Mouse (Mus musculus): ENCODE results near the gene Eps8l1. TPM values are rescaled to one million over a fixed set of nuclear protein-coding genes. Genes with fewer than 3 reads are reported as not detected.
"Not testable (repeated sequence)": the region's sequence is repeated elsewhere in the genome, so short reads cannot be mapped to it uniquely, and the experiment has no call there.

Gene Eps8l1
- 7.3 and 16.5 TPM in 2 replicates for polyA plus RNA-seq (2011; ENCODE audit: insufficient read depth, insufficient read length, low replicate concordance, missing spikeins)

DNA sequence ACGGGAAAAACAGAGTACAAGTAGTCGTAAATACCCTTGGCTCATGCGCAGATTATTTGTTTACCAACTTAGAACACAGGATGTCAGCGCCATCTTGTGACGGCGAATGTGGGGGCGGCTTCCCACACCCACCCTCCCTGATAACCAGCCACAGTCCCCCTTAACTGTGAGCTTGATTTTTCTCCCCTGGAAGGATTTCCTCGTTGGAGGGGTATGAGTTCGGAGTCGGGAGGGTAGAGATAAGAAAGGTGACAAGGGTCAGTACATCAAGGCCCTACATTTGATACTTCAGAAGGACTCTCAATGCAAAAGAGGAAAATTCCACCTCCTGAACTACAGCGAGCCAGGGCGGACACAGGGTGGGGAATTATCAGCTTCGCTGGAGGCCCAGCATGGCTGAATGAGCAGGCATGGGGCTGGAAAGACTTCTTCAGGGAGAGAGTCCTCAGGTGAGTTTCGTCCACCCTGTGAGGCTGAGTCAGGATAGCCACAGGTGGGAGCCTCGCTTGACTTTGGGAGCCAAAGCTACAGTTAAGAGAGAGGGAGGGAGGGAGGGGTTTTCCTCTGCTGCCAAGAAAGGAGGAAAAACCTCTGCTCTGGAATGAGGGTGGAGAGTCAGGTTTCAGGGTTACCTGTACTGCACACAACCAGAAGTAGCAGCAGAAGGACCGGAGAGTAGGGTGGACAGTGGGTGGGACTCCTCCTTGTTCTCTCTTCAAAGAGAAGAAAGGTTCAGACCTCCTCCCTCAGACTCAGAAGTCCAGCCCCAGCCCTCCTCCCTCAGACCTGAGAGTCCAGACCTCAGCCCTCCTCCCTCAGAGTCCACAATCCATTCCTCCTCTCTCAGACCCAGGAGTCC, at the start of gene Eps8l1:
Eps8l1 (plus strand) TSS at position 99 of the 859 bp plus-strand sequence.
- WGBS: 53% methylated on average over 14 of the region's 16 CpGs

DNA sequence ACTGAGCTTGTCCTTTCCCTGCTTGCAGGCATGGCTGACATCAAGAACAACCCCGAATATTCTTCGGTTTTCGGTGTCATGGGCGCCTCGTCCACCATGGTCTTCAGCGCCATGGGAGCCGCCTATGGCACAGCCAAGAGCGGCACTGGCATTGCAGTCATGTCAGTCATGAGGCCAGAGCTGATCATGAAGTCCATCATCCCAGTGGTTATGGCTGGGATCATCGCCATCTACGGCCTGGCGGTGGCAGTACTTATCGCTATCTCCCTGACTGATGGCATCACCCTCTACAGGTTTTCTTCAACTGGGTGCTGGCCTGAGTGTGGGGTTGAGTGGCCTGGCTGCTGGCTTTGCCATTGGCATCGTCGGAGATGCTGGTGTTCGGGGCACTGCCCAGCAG, 48.1 kb upstream of the Eps8l1 start:
- 89% methylated on average over 15 of the region's 15 CpGs for WGBS
- not testable (repeated sequence) for H3K4me3 ChIP-seq (replicated peaks; ENCODE audit: control insufficient read depth, low read depth, low read length); H3K4me1 ChIP-seq (ENCODE audit: control insufficient read depth, insufficient read depth, low read length); H3K27ac ChIP-seq (ENCODE audit: control insufficient read depth, insufficient read depth, low read depth, low read length, poor library complexity)

More for the DNA sequence above, at the start of gene Eps8l1:
- TF ChIP-seq POLR2A (IDR thresholded peaks at IDR 0.05; ENCODE audit: borderline replicate concordance, control insufficient read depth, low read depth, low read length) (no peak), CTCF (IDR thresholded peaks at IDR 0.05; ENCODE audit: control insufficient read depth, insufficient read depth, low read length) (no peak)
- H3K4me3 ChIP-seq (replicated peaks; ENCODE audit: control insufficient read depth, low read depth, low read length): peak within 1 kb of the TSS; percentile 36
- H3K27ac ChIP-seq (ENCODE audit: control insufficient read depth, insufficient read depth, low read depth, low read length, poor library complexity): peak within 1 kb of the TSS; percentile 11; the same call in 1 of the 2 replicates
- no peaks in the 10 kb centered on the region for H3K4me1 ChIP-seq (ENCODE audit: control insufficient read depth, insufficient read depth, low read length)

DNA sequence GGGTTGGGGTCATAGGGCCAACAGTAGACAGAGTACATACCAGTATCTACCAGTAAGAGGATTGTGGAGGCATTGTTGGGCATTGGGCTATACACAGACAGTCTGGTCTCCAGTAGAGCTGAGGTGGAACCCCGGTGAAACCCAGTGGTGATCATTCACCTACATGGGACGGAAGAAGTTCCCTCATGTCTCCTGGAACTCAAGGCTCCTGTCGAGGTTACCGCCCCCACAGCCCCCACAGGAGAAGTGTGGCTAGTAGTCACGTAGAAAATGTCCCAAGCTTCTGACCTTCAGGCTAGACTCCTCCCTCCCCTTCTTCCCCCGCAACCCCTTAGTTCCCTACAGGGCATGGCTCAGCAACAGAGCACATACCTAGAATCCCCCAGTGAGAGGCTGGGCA, 40.8 kb upstream of the Eps8l1 start:
- Histone ChIP-seq H3K4me3 (replicated peaks; ENCODE audit: control insufficient read depth, low read depth, low read length) (no peak overlapping the region), H3K27ac (ENCODE audit: control insufficient read depth, insufficient read depth, low read depth, low read length, poor library complexity) (no peak overlapping the region), H3K4me1 (ENCODE audit: control insufficient read depth, insufficient read depth, low read length) (no peaks in the 10 kb centered on the region; the same call in 1 of the 2 replicates)
- TF ChIP-seq CTCF (IDR thresholded peaks at IDR 0.05; ENCODE audit: control insufficient read depth, insufficient read depth, low read length) (no peak), POLR2A (IDR thresholded peaks at IDR 0.05; ENCODE audit: borderline replicate concordance, control insufficient read depth, low read depth, low read length) (no peak)
- 76% methylated on average over 6 of the region's 6 CpGs for WGBS

DNA sequence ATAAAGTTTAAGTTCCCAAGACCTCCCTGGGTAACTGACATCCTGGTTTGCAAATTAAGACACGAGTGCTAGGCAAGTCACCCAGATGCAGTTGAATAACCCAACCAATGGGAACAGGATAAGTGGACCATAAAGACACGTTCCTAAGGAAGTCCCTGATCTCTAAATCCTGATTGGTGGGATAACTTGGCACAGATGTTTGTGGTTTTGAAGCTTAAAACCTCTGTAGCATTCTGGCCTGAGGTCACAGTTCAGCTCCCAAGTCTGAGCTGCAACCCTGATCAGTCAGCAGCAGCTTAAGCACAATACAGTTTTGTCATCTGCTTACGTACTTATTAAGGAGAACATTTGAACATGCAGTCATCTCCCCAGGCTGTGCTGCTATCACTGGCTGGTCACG, 40.2 kb upstream of the Eps8l1 start:
- Histone ChIP-seq H3K27ac (ENCODE audit: control insufficient read depth, insufficient read depth, low read depth, low read length, poor library complexity) (no peak overlapping the region), H3K4me1 (ENCODE audit: control insufficient read depth, insufficient read depth, low read length) (no peaks in the 10 kb centered on the region; the same call in 1 of the 2 replicates), H3K4me3 (replicated peaks; ENCODE audit: control insufficient read depth, low read depth, low read length) (no peak overlapping the region)
- TF ChIP-seq CTCF (IDR thresholded peaks at IDR 0.05; ENCODE audit: control insufficient read depth, insufficient read depth, low read length): no peak
- no peak for TF ChIP-seq POLR2A (IDR thresholded peaks at IDR 0.05; ENCODE audit: borderline replicate concordance, control insufficient read depth, low read depth, low read length)
- WGBS: 38% methylated on average over 4 of the region's 4 CpGs

DNA sequence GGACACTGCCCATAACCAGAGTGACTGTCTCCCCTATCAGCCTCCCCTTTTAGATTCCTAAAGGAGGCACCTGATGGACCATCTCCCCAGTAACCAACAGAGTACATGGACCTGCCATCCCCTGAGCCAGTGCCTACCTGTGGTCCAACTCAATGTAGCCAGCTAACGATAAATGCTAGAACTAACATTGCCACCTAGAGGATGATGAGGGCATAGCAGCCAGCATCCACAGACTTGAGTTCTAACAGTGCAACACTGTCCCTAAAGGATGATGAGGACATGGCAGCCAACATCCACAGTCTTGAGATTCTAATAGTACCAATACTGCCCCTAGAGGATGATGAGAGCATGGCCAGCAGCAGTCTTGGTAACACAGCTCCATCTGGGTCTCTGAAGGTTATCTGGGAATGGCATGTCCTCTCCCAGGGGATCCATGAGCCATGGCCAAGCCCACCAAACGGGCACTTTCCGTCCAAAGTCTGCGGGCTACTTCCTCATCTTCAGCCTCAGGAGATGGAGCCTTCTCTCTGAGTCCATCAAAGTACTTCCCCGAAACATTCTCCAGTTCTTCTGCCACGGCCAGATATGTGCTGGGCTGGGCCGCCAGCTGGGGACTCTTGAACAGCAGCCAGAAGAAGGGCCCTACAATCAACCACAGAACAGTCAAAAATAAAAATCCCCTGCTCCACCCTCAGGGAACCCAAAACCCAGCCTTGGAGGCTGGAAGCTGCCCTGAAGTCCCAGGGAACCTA, 33.1 kb upstream of the Eps8l1 start:
- H3K27ac ChIP-seq (ENCODE audit: control insufficient read depth, insufficient read depth, low read depth, low read length, poor library complexity): no peak overlapping the region
- TF ChIP-seq POLR2A (IDR thresholded peaks at IDR 0.05; ENCODE audit: borderline replicate concordance, control insufficient read depth, low read depth, low read length) (no peak), CTCF (IDR thresholded peaks at IDR 0.05; ENCODE audit: control insufficient read depth, insufficient read depth, low read length) (peak; percentile 87)
- WGBS: 27% methylated on average over 7 of the region's 7 CpGs
- H3K4me3 ChIP-seq (replicated peaks; ENCODE audit: control insufficient read depth, low read depth, low read length): no peak overlapping the region
- H3K4me1 ChIP-seq (ENCODE audit: control insufficient read depth, insufficient read depth, low read length): no peaks in the 10 kb centered on the region; the same call in 1 of the 2 replicates

DNA sequence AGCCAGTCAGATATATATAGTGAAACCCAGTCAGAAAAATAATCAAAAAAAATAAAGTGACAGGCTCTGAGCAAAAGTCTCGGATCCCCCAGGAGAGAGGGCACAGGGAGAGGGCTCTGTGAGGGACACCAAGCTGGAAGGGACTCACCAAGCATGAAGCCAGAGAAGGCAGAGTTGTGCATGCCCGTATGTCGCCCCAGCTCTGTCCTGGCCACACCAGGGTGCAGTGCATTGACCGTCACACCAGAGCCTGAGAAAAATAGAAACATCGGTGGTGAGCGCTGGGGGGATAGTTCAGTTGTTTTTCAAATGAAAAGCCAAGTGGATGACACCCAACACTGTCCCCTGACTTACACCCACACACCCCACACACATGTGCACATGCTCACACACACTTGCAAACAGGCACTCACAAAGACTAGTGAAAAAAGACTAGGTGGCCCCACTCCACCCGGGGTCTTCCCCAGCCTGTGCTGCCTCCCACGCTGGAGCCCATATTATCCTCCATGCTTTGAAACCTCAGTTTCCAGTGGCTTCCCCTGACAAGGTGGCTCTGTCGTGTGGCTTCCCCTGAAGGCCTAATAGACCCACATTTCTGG, 30.1 kb upstream of the Eps8l1 start:
- Histone ChIP-seq H3K27ac (ENCODE audit: control insufficient read depth, insufficient read depth, low read depth, low read length, poor library complexity) (no peak overlapping the region), H3K4me1 (ENCODE audit: control insufficient read depth, insufficient read depth, low read length) (no peaks in the 10 kb centered on the region), H3K4me3 (replicated peaks; ENCODE audit: control insufficient read depth, low read depth, low read length) (no peak overlapping the region)
- TF ChIP-seq POLR2A (IDR thresholded peaks at IDR 0.05; ENCODE audit: borderline replicate concordance, control insufficient read depth, low read depth, low read length) (no peak), CTCF (IDR thresholded peaks at IDR 0.05; ENCODE audit: control insufficient read depth, insufficient read depth, low read length) (no peak)
- 82% methylated on average over 9 of the region's 9 CpGs for WGBS

DNA sequence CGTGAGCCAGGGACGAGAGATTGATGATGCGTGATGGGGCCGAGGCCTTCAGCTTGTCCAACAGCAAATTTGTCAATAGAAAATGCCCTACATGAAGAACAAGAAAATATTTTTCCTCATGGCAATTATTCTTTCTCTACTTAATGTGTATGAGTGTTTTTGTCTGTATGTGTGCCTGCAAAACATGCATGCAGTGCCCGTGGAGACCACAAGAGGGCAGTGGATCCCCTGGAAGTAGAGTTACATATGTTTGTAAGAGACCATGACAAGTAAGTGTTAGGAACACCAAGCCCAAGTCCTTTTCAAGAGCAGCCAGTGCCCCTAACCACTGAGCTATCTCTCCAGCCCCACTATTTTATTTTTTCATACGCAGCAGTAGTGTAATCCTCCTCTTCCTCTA, 28.9 kb upstream of the Eps8l1 start:
- WGBS: 76% methylated on average over 6 of the region's 6 CpGs
- Histone ChIP-seq H3K4me3 (replicated peaks; ENCODE audit: control insufficient read depth, low read depth, low read length) (no peak overlapping the region), H3K4me1 (ENCODE audit: control insufficient read depth, insufficient read depth, low read length) (no peaks in the 10 kb centered on the region), H3K27ac (ENCODE audit: control insufficient read depth, insufficient read depth, low read depth, low read length, poor library complexity) (no peak overlapping the region)
- no peak for TF ChIP-seq POLR2A (IDR thresholded peaks at IDR 0.05; ENCODE audit: borderline replicate concordance, control insufficient read depth, low read depth, low read length)
- TF ChIP-seq CTCF (IDR thresholded peaks at IDR 0.05; ENCODE audit: control insufficient read depth, insufficient read depth, low read length): peak; percentile 86

DNA sequence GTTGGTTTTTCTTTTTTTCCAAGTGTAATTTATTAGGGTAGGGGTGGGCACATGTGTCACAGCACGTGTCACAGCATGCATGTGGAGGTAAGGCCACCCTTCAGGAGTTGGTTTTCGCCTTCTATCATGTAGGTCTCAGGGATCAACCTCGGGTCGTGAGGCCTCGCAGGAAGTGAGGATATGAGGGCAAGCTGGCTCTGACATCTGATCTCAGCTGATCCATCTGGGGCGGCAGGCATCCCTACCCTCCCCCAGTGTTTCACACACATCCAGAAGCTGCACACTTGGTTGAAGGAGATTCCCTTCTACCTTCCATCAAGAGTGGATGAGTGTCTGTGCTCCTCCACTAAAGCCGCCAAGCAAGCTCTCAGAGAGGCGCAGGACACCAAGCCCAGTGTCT, 28.4 kb upstream of the Eps8l1 start:
- Histone ChIP-seq H3K4me1 (ENCODE audit: control insufficient read depth, insufficient read depth, low read length) (no peaks in the 10 kb centered on the region), H3K4me3 (replicated peaks; ENCODE audit: control insufficient read depth, low read depth, low read length) (no peak overlapping the region), H3K27ac (ENCODE audit: control insufficient read depth, insufficient read depth, low read depth, low read length, poor library complexity) (no peak overlapping the region)
- TF ChIP-seq CTCF (IDR thresholded peaks at IDR 0.05; ENCODE audit: control insufficient read depth, insufficient read depth, low read length) (no peak), POLR2A (IDR thresholded peaks at IDR 0.05; ENCODE audit: borderline replicate concordance, control insufficient read depth, low read depth, low read length) (no peak)
- WGBS: 85% methylated on average over 8 of the region's 8 CpGs

All from bone marrow, adult 2 months (tissue).